Mouse (Mus musculus) forebrain, embryonic 11.5 days (tissue): ENCODE results near the gene Ttyh2. TPM values are rescaled to one million over a fixed set of nuclear protein-coding genes. Genes with fewer than 3 reads are reported as not detected.
"Not testable (repeated sequence)": the region's sequence is repeated elsewhere in the genome, so short reads cannot be mapped to it uniquely, and the experiment has no call there.

Experiments
- ATAC-seq: fragments of 200-750 bp; cut with Nextera tagmentation; replicated peaks from 2 replicates; pipeline ENCODE4 v1.8.0; 2017; ENCODE audit warnings: moderate TSS enrichment; ENCODE audit not compliant: low FRiP score
- DNase-seq: peaks from one replicate; pipeline ENCODE4 v3.0.0-alpha.2; 2017; ENCODE audit warnings: low spot score
- H3K27ac ChIP-seq: fragments of 300-500 bp; sonication (generic); 2 replicates; pipeline ENCODE4 v1.5.1; 2014; ENCODE audit warnings: low read depth, low read length
- H3K27me3 ChIP-seq: fragments of 300-500 bp; sonication (generic); 2 replicates; pipeline ENCODE4 v1.6.1; 2014; ENCODE audit warnings: mild to moderate bottlenecking, low read length, mixed read lengths; ENCODE audit not compliant: control insufficient read depth, insufficient read depth
- H3K36me3 ChIP-seq: fragments of 300-500 bp; sonication (generic); 2 replicates; pipeline ENCODE4 v1.6.1; 2014; ENCODE audit warnings: mild to moderate bottlenecking, low read length, moderate library complexity, mixed read lengths; ENCODE audit not compliant: control insufficient read depth, insufficient read depth
- H3K4me1 ChIP-seq: fragments of 300-500 bp; sonication (generic); replicated peaks from 2 replicates; pipeline ENCODE4 v1.6.1; 2014; ENCODE audit warnings: low read length, mixed read lengths; ENCODE audit not compliant: control insufficient read depth, insufficient read depth
- H3K4me2 ChIP-seq: fragments of 300-500 bp; sonication (generic); 2 replicates; pipeline ENCODE4 v1.6.1; 2014; ENCODE audit warnings: low read depth, mild to moderate bottlenecking, low read length, moderate library complexity, mixed read lengths; ENCODE audit not compliant: severe bottlenecking
- H3K4me3 ChIP-seq: fragments of 300-500 bp; sonication (generic); 2 replicates; pipeline ENCODE4 v1.5.1; 2014; ENCODE audit warnings: low read depth, low read length
- H3K9ac ChIP-seq: fragments of 300-500 bp; sonication (generic); 2 replicates; pipeline ENCODE4 v1.6.1; 2014; ENCODE audit warnings: low read length
- H3K9me3 ChIP-seq: fragments of 300-500 bp; sonication (generic); 2 replicates; pipeline ENCODE4 v1.6.1; 2016; ENCODE audit warnings: low read length, mixed read lengths; ENCODE audit not compliant: control insufficient read depth
- WGBS: fragments of 180-500 bp; shearing (Covaris S2); extraction: QIAGEN DNeasy Blood & Tissue Kit; methylation state at CpG from one replicate; pipeline ENCODE4 v1.1.7; 2014; 5-methylcytosine and 5-hydroxymethylcytosine counted together
- polyA plus RNA-seq: library from polyadenylated mRNA; unstranded; fragments of >200 nt; fragmentation: Nextera tagmentation; extraction: Ambion mirVana; gene quantifications from 2 replicates; pipeline ENCODE4 v1.2.1, GENCODE M21; 2014

The Ttyh2 gene
- polyA plus RNA-seq, 1 experiment from 2014 or later = 11.7 TPM

DNA sequence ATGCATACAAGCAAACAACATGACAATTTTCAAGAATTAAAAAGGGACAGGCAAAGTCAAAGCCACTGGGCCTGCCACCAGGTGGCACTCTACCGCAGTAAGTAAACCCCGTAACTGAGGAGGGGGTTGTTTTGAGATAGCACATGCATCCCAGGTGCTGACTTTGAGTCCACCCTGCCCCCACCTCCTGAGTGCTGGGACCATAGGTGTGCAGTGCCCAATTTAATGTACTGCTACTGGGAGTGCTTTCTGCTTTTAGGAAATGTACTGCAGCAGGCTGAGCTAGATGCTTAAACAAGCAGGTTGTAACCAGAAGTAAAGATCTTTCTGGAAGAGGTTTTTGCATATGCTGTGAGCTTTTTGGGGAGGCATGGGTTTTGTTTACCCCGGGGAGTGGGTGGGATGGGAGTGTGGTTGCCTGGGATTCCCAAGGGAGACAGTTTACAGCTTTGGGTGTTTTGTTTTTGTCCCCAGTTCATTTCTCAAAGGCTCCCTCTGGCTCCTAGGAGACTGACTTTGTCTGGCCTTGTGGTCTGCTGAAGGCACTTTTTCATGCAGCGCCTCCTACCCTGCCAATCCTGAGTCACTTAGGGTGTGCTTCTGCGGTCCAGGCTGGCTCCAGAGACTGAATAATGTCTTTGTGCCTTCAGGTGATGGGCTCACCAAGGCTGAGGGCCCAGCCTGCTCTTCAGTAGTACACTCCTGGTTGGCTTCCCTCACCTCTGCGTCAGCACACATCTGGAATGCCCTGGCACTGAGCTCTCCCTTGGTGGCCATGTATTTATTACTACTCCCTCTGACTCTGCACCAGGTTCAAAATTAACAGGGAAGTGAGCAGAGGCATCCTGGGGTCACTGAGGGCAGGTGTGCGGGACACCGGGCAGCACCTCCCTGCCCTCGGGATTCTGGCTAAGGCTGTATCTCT is 2.2 kb upstream of the Ttyh2 start:
- DNase-seq = peak; percentile 76
- no peak overlapping the region for H3K4me2 ChIP-seq
- peaks cover 7% of the 10 kb centered on the region; the same call in 1 of the 2 replicates for H3K36me3 ChIP-seq
- H3K27me3 ChIP-seq = peaks cover 4% of the 10 kb centered on the region; the same call in 1 of the 2 replicates
- no peak overlapping the region for H3K27ac ChIP-seq
- ATAC-seq = no peak
- 61% methylated on average over 9 of the region's 9 CpGs for WGBS
- no peak overlapping the region for H3K4me3 ChIP-seq
- H3K9me3 ChIP-seq = no peaks in the 10 kb centered on the region
- peaks cover 14% of the 10 kb centered on the region for H3K4me1 ChIP-seq
- no peak overlapping the region for H3K9ac ChIP-seq

DNA sequence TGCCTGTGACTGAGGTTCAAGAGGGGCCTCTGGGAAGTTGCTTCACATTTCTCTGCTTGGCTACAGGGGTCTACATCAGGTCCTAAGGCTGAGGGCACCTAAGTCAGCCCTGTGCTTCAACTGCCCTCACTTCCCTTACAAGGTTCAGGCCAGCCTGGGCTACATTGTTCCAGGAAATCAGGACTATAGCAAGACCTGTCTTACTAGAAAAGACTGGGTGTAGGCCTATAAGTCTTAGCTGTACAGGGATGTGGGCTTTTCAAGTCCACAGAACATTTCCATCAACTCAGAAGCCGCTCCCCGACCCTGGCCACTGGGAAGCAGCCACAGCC is 1.5 kb upstream of the Ttyh2 start:
- H3K27ac ChIP-seq = no peak overlapping the region
- peaks cover 14% of the 10 kb centered on the region for H3K4me1 ChIP-seq
- no peaks in the 10 kb centered on the region for H3K9me3 ChIP-seq
- no peak for DNase-seq
- no peak overlapping the region for H3K4me3 ChIP-seq
- no peak overlapping the region for H3K4me2 ChIP-seq
- peaks cover 4% of the 10 kb centered on the region; the same call in 1 of the 2 replicates for H3K27me3 ChIP-seq
- WGBS = 86% methylated on average over 2 of the region's 2 CpGs
- no peak overlapping the region for H3K9ac ChIP-seq
- ATAC-seq = no peak
- peaks cover 7% of the 10 kb centered on the region; the same call in 1 of the 2 replicates for H3K36me3 ChIP-seq

DNA sequence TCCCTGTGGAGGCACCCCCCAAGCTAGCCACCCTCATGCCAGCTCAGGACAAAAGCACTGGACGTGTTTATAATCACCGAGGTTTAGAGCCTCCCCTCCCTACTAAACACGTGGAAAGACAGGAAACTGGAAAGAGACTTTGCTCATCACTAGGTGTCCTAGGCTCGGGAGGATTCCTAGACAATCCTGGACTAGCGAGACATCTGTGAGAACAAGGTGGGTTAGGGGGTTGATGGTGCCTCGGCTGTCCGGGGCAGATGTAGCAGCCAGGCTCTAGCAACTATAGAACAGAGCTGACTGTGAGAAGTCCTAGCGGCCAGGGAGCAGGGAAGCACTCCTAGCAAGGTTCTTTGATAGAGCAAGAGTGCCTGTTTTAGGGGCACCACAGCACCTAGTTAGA is 1.1 kb upstream of the Ttyh2 start:
- Histone ChIP-seq H3K27ac (no peak overlapping the region), H3K27me3 (peaks cover 4% of the 10 kb centered on the region; the same call in 1 of the 2 replicates), H3K36me3 (peaks cover 7% of the 10 kb centered on the region; the same call in 1 of the 2 replicates), H3K9me3 (no peaks in the 10 kb centered on the region), H3K9ac (no peak overlapping the region), H3K4me2 (no peak overlapping the region), H3K4me3 (no peak overlapping the region), H3K4me1 (peaks cover 14% of the 10 kb centered on the region)
- WGBS = 58% methylated on average over 8 of the region's 8 CpGs
- DNase-seq = peak; percentile 59
- ATAC-seq = no peak

GRCm38 (mm10) chr11:114674796-114675195 is 435 bp upstream of the Ttyh2 start:
- H3K4me1 ChIP-seq = peaks cover 11% of the 10 kb centered on the region
- not testable (repeated sequence) for H3K4me2 ChIP-seq, H3K4me3 ChIP-seq, H3K27me3 ChIP-seq, H3K9me3 ChIP-seq, H3K36me3 ChIP-seq, DNase-seq, ATAC-seq, H3K27ac ChIP-seq, H3K9ac ChIP-seq
- WGBS = 91% methylated on average over 1 of the region's 3 CpGs

DNA sequence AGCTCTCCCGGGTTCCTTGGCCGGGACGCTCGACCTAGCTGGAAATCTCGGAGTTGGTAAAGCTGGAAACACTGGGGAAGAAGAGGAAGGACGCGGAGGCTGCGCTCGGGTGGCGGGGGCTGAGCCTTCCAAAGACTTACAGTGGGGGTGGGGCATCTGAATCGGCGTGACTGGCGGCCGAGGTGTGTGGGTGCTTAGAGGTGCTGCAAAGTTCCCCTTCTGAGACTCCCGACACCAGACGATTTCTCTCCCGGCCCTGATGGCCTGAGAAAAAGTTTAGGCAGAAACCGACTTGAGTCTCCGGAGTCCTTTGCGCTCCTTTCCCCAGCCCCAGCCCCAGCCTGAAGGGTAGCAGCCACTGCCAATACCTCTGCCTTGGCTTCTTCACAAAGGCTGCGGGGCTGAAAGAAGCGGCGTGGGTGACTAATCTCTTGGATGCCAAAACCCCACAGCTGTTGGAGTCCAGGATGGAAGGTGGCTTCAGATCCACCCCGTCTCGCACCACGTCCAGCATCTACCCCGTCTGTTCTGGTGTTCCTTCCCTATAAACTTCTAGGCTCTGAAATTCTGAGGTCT is 683 bp downstream of the Ttyh2 start:
- ATAC-seq = peak; percentile 14; the same call in 1 of the 2 replicates

DNA sequence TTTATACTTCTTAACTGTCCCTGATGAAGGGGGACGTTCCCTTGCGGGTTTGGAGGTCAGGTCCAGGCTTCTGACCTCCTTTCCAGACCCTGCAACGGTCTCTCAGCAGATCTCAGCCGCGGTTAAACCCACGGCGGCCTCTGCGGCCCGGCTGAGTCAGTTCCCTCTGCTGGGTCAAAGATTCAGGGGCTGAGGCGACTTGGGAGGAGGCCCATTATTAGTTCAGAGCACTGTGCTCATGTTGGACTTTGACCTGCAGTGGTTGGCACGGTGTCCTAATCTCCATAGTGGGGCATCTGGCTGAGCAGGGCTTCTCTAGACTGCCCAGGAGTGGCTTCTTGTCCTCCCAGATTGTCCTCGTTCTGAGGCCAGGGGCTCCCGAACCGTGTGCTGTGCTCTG is 1.2 kb downstream of the Ttyh2 start:
- peaks cover 4% of the 10 kb centered on the region; the same call in 1 of the 2 replicates for H3K27me3 ChIP-seq
- peaks cover 7% of the 10 kb centered on the region; the same call in 1 of the 2 replicates for H3K4me1 ChIP-seq
- ATAC-seq = no peak
- peak overlapping the region; percentile 68 for H3K9ac ChIP-seq
- peak overlapping the region; percentile 97 for H3K4me2 ChIP-seq
- peaks cover 7% of the 10 kb centered on the region; the same call in 1 of the 2 replicates for H3K36me3 ChIP-seq
- WGBS = 11% methylated on average over 14 of the region's 14 CpGs
- DNase-seq = no peak
- peak overlapping the region; percentile 52 for H3K4me3 ChIP-seq
- no peaks in the 10 kb centered on the region for H3K9me3 ChIP-seq
- H3K27ac ChIP-seq = no peak overlapping the region

More for the DNA sequence above, 683 bp downstream of the Ttyh2 start:
- no peak for DNase-seq
- Histone ChIP-seq H3K9ac (peak overlapping the region; percentile 68), H3K27me3 (peaks cover 4% of the 10 kb centered on the region; the same call in 1 of the 2 replicates), H3K9me3 (no peaks in the 10 kb centered on the region), H3K27ac (no peak overlapping the region), H3K4me2 (peak overlapping the region; percentile 97), H3K4me1 (peaks cover 7% of the 10 kb centered on the region; the same call in 1 of the 2 replicates), H3K36me3 (peaks cover 7% of the 10 kb centered on the region; the same call in 1 of the 2 replicates), H3K4me3 (peak overlapping the region; percentile 52)
- 3% methylated on average over 27 of the region's 27 CpGs for WGBS

GRCm38 (mm10) chr11:114676896-114677530 is 1.8 kb downstream of the Ttyh2 start:
- no peak for DNase-seq
- peaks cover 4% of the 10 kb centered on the region; the same call in 1 of the 2 replicates for H3K27me3 ChIP-seq
- no peak overlapping the region for H3K9ac ChIP-seq
- no peak overlapping the region; the same call in 1 of the 2 replicates for H3K4me3 ChIP-seq
- H3K27ac ChIP-seq = no peak overlapping the region
- H3K36me3 ChIP-seq = peaks cover 7% of the 10 kb centered on the region; the same call in 1 of the 2 replicates
- peak overlapping the region; percentile 97; the same call in 1 of the 2 replicates for H3K4me2 ChIP-seq
- no peaks in the 10 kb centered on the region for H3K9me3 ChIP-seq
- H3K4me1 ChIP-seq = peaks cover 7% of the 10 kb centered on the region; the same call in 1 of the 2 replicates
- 56% methylated on average over 8 of the region's 9 CpGs for WGBS
- ATAC-seq = no peak

DNA sequence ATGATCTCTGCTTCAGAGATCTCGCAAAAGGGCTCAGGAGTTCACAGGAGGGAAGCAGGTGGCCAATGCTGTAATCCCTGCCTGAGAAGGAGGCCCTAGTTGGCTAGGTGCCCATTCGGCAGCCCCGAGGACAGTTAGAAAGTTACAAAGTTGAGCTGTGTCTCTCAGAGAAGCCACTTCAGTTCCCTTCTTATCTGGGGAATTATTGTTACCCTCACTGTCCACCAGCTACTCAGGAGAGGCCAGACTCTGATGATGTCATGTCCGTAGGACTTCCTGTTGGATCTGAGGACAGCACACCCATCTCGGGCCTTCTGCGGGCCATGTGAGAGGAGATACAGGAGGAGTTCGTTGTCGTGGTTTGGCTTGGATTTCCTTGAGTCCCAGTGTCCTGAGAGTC is 4.4 kb downstream of the Ttyh2 start:
- Histone ChIP-seq H3K9me3 (no peaks in the 10 kb centered on the region), H3K27me3 (peaks cover 4% of the 10 kb centered on the region; the same call in 1 of the 2 replicates), H3K27ac (no peak overlapping the region), H3K4me1 (peaks cover 7% of the 10 kb centered on the region; the same call in 1 of the 2 replicates), H3K36me3 (no peaks in the 10 kb centered on the region), H3K4me2 (no peak overlapping the region), H3K4me3 (no peak overlapping the region), H3K9ac (no peak overlapping the region)
- ATAC-seq (no peak), DNase-seq (no peak)
- 83% methylated on average over 8 of the region's 8 CpGs for WGBS
